Mouse (Mus musculus): ENCODE results near the gene Lrsam1. TPM values are rescaled to one million over a fixed set of nuclear protein-coding genes. Genes with fewer than 3 reads are reported as not detected.
A peak's percentile ranks its signal among the peaks of the same experiment; 100 is the strongest.

Gene Lrsam1
- polyA plus RNA-seq, 1 experiment: 32.8 TPM

GRCm38 (mm10) chr2:32928947-32929829 is 32.2 kb downstream of the Lrsam1 start:
- WGBS: 87% methylated on average over 19 of the region's 19 CpGs
- TF ChIP-seq POLR2A (IDR thresholded peaks at IDR 0.05; ENCODE audit: borderline replicate concordance, insufficient read depth, low read length) (no peak), CTCF (IDR thresholded peaks at IDR 0.05; ENCODE audit: borderline replicate concordance, insufficient read depth, low read depth, low read length) (no peak)
- H3K27me3 ChIP-seq (ENCODE audit: control insufficient read depth, insufficient read depth, low read length): no peaks in the 10 kb centered on the region
- H3K4me1 ChIP-seq (ENCODE audit: control insufficient read depth, insufficient read depth, low read length): peaks cover 14% of the 10 kb centered on the region
- no peak overlapping the region for H3K27ac ChIP-seq (ENCODE audit: insufficient read depth, low read length)
- no peak for DNase-seq
- no peak overlapping the region for H3K4me3 ChIP-seq (replicated peaks; ENCODE audit: insufficient read depth, low read depth, low read length)

- WGBS: 24% methylated on average over 10 of the region's 10 CpGs
- no peak for TF ChIP-seq POLR2A (IDR thresholded peaks at IDR 0.05; ENCODE audit: borderline replicate concordance, insufficient read depth, low read length)
- TF ChIP-seq CTCF (IDR thresholded peaks at IDR 0.05; ENCODE audit: borderline replicate concordance, insufficient read depth, low read depth, low read length): peak; percentile 91
These were observed 33.0 kb downstream of the Lrsam1 start for GRCm38 (mm10) chr2:32928235-32928946.

GRCm38 (mm10) chr2:32927624-32928234 is 33.7 kb downstream of the Lrsam1 start:
- no peaks in the 10 kb centered on the region for H3K27me3 ChIP-seq (ENCODE audit: control insufficient read depth, insufficient read depth, low read length)

More at GRCm38 (mm10) chr2:32928235-32928946, 33.0 kb downstream of the Lrsam1 start:
- H3K4me1 ChIP-seq (ENCODE audit: control insufficient read depth, insufficient read depth, low read length): peaks cover 14% of the 10 kb centered on the region
- DNase-seq: peak; percentile 78 to 80
- no peak overlapping the region for H3K27ac ChIP-seq (ENCODE audit: insufficient read depth, low read length)
- no peaks in the 10 kb centered on the region for H3K27me3 ChIP-seq (ENCODE audit: control insufficient read depth, insufficient read depth, low read length)
- H3K4me3 ChIP-seq (replicated peaks; ENCODE audit: insufficient read depth, low read depth, low read length): no peak overlapping the region

GRCm38 (mm10) chr2:32926330-32927075 is 34.9 kb downstream of the Lrsam1 start:
- H3K27ac ChIP-seq (ENCODE audit: insufficient read depth, low read length): peak overlapping the region; percentile 18; the same call in 1 of the 2 replicates
- no peaks in the 10 kb centered on the region for H3K27me3 ChIP-seq (ENCODE audit: control insufficient read depth, insufficient read depth, low read length)
- no peak overlapping the region for H3K4me3 ChIP-seq (replicated peaks; ENCODE audit: insufficient read depth, low read depth, low read length)
- WGBS: 36% methylated on average over 12 of the region's 12 CpGs
- TF ChIP-seq CTCF (IDR thresholded peaks at IDR 0.05; ENCODE audit: borderline replicate concordance, insufficient read depth, low read depth, low read length): no peak
- no peak for TF ChIP-seq POLR2A (IDR thresholded peaks at IDR 0.05; ENCODE audit: borderline replicate concordance, insufficient read depth, low read length)
- peaks cover 14% of the 10 kb centered on the region for H3K4me1 ChIP-seq (ENCODE audit: control insufficient read depth, insufficient read depth, low read length)
- peak; percentile 34 to 50 for DNase-seq

More at GRCm38 (mm10) chr2:32927624-32928234, 33.7 kb downstream of the Lrsam1 start:
- H3K27ac ChIP-seq (ENCODE audit: insufficient read depth, low read length): no peak overlapping the region
- no peak for DNase-seq
- H3K4me3 ChIP-seq (replicated peaks; ENCODE audit: insufficient read depth, low read depth, low read length): no peak overlapping the region
- TF ChIP-seq CTCF (IDR thresholded peaks at IDR 0.05; ENCODE audit: borderline replicate concordance, insufficient read depth, low read depth, low read length) (no peak), POLR2A (IDR thresholded peaks at IDR 0.05; ENCODE audit: borderline replicate concordance, insufficient read depth, low read length) (no peak)
- H3K4me1 ChIP-seq (ENCODE audit: control insufficient read depth, insufficient read depth, low read length): peaks cover 14% of the 10 kb centered on the region
- WGBS: 80% methylated on average over 15 of the region's 15 CpGs

GRCm38 (mm10) chr2:32924306-32924844 is 37.0 kb downstream of the Lrsam1 start:
- DNase-seq: no peak
- H3K27ac ChIP-seq (ENCODE audit: insufficient read depth, low read length): no peak overlapping the region
- 64% methylated on average over 10 of the region's 10 CpGs for WGBS
- H3K4me3 ChIP-seq (replicated peaks; ENCODE audit: insufficient read depth, low read depth, low read length): no peak overlapping the region
- H3K27me3 ChIP-seq (ENCODE audit: control insufficient read depth, insufficient read depth, low read length): no peaks in the 10 kb centered on the region
- TF ChIP-seq CTCF (IDR thresholded peaks at IDR 0.05; ENCODE audit: borderline replicate concordance, insufficient read depth, low read depth, low read length) (no peak), POLR2A (IDR thresholded peaks at IDR 0.05; ENCODE audit: borderline replicate concordance, insufficient read depth, low read length) (no peak)
- peaks cover 14% of the 10 kb centered on the region for H3K4me1 ChIP-seq (ENCODE audit: control insufficient read depth, insufficient read depth, low read length)

GRCm38 (mm10) chr2:32923551-32924250 is 37.7 kb downstream of the Lrsam1 start:
- no peak for DNase-seq
- Histone ChIP-seq H3K4me1 (ENCODE audit: control insufficient read depth, insufficient read depth, low read length) (peaks cover 14% of the 10 kb centered on the region), H3K27me3 (ENCODE audit: control insufficient read depth, insufficient read depth, low read length) (no peaks in the 10 kb centered on the region), H3K4me3 (replicated peaks; ENCODE audit: insufficient read depth, low read depth, low read length) (no peak overlapping the region), H3K27ac (ENCODE audit: insufficient read depth, low read length) (no peak overlapping the region)
- WGBS: 89% methylated on average over 24 of the region's 24 CpGs
- TF ChIP-seq POLR2A (IDR thresholded peaks at IDR 0.05; ENCODE audit: borderline replicate concordance, insufficient read depth, low read length): no peak

All from cerebellum, adult 2 months (tissue).